Mouse (Mus musculus) right cerebral cortex, postnatal 14 days (tissue): Measurements from ENCODE around the gene Arel1.

Experiments
- DNase-seq: peaks from one replicate; pipeline ENCODE4 v3.0.0; 2022

Arel1 gene

GRCm38 (mm10) chr12:84904399-84904798 is 66.3 kb downstream of the Arel1 start:
- no peak for DNase-seq

- DNase-seq, result no peak
Measured at GRCm38 (mm10) chr12:84900317-84900716, 70.4 kb downstream of the Arel1 start.

DNA sequence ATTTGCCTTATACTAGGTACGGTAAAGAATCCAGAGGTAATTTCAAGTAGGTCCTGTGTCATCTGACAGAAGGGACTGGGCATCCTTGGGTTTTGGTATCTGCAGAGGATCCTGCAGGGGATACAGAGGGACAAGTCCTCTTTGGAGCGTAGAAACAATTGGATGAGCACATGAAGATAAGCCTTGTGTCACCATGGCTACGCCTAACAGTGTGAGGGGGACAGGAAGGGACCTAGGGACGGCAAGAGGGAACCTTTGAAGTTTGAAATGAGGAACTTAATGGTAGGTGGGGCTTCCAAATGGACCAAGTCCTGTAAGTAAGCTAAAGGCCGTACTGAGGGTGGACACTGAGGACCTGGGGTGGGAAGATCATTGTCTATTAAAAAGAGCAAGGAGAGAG is 73.4 kb downstream of the Arel1 start:
- no peak for DNase-seq

DNA sequence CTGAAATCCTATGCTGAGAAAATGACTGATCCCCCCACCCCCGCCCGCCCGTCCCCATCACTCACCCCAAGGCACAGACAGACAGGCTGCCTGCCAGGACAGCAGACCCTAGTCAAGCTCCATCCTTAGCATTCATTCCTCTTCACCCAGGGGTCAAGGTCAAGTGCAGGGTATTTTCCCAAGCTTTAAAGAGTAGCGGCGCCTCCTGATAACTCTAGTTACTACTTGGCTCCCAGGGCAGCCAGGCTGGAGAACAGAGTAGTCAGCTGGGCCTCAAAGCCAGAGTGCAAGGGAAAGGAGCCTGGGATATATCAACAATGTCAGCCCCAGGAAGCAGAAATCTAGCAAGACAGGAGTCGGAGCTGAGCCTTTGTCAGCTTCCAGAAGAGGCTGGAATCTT is 74.5 kb downstream of the Arel1 start:
- no peak for DNase-seq

DNA sequence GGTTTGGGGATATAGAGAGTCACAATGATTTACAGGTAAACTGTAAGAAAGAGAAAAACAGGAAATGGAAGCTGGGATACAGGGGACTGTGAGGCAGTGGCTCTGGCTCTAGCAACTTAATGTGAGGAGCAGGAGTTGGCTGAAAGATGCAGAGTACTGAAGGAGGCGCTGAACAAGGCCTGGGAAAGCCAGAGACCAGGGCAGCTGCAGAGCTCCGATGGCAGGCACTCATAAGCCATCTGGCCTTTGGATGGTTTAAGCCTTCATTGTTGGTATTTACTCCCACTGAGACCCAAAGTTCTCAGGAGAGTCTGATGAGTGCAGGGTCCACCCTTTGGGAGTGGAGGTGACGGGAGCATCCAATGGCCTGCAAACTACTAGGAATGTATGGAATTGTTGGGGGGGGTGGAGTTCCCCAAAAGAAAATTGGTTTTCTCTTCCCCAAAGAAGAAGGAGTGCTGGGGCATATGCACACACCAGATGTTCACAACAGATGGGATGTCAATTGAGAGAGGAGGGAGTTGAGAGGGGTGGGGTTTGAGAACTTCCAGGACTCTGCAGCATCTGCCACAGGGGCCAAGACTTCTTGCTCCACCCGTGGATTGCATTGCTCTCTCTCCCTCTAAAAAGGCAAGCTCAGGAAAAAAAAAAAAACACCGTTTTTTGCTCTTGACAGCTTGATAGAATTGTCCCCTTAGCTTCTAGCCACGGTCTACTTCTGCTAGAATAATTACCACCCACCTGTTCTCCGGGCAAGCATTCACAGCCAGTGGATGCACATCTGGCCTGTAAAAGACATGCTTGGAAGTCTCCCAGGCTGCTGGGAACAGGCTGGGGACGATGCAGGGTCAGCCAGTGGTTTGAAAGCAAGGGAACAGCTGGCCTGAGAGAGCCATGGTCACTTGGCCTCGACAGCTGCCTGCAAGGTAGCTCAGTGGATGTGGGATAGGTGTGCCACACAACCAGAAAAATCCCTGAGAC is 76.8 kb downstream of the Arel1 start:
- DNase-seq, result no peak

DNA sequence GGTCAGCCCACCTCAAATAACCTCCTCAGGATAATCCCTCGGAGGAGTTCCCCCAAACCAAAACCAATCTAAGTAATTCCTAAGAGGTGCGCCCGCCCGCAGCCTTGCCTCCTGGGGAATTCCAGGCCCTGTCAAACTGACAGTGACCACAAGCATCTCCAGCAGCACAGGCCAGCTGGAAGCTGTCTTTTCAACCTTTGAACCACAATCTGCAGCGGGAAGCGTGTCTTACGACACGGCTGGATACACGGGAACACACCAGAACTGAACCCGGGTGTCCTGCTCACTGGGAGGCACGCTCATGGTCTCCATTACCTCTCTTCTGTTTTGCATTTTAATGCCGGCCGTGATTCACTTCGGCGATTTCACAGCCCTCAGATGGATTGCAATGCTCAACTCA is 80.4 kb downstream of the Arel1 start:
- DNase-seq, result no peak

GRCm38 (mm10) chr12:84885107-84885876 is 85.4 kb downstream of the Arel1 start:
- DNase-seq, result no peak

DNA sequence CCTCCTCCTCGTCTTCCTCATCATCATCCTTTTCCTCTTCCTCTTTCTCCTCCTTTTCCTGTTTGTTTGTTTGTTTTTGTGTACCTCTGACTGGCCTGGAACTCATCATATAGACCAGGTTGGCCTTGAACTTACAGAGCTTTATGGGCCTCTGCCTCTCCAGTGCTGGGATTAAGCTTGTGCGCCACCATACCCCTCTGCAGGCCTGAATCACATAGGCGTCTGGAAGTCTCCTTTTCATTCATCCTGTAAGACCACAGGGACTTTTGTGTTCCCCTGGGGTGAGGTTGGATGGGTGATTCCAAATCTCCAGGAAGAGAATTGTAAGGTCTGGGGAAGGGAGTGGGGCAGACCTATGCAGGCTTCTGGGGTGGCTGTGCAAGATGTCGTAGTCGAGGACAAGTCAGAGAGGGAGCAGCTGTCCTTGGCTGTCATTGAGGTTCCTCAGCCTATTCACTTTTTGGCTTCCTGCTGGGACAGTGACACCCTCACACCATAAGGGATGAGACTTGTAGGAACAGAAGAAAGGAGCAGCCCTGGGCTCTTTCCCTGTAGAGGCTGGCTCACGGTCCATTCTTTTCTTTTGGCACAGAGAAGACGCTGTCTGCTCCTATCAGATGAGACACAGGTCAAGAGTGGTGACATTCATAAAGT is 86.2 kb downstream of the Arel1 start:
- no peak for DNase-seq

DNA sequence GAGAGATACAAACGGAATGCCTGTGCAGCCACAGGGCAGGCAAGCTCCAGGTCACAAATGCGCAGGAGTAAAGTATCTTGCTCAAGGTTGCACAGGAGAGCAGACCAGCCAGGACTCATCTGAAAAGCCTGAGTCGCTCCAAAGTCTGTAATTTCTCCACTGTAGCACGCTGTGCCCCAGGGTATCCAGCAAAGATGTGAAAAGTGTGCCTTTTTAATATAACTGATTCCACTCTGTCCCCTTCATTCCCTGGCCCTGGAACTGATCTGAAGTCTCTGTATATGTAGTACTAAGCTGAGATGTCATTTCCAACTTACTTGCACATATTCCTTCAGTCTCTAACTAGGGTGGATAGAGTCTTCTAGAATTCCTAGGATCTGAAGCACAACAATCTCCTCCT is 87.9 kb downstream of the Arel1 start:
- DNase-seq, result no peak

DNA sequence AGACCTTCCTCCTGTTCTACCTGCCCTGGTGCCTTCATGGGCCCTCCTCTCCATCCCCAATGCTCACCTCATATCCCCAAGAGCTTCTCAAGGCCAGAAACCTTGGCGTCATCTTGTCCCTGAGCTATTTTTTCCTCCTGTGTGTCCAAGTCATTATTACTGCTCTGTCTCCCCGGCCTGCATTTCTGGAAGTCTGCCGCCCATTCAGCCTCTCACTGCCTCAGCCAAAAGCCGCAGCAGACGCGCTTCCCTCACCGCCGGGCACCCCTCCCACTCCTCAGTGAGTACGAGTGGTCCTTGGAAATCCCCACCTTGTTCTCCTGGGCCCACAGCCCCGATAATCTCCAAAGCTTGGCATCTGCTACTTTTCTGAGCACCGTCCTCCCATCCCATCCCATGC is 90.6 kb downstream of the Arel1 start:
- DNase-seq, result no peak

DNA sequence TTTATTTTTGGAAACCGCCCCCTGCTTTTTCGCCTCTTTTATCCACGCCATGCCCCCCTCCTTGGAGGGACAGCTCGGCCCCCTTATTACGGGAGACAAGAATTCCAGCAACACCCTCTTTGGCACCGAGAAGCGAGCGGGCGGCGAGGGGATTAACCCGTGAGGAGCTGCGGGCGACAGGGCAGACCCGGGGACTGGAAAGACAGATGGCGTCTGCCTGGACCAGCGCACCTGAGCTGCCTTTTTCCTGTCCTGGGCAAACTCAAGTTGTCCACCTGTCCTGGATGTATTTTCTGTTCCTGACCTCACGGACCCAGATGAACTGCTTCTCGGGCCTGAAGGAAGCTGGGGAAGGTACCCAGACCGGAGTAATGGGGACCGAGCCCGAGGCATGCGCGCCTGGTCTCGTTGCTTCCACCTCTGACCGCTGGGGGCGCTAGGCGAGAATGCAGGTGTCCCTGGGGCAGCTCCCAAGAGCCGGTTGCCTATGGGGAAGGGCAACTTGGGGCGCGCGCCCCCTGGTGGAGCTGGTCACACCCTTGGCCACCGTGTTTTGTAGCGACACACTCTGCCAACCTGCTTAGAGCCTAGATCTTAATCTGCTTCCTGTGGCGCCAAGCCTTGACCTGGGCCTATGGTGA is 94.1 kb downstream of the Arel1 start, which contains the start of gene Ltbp2:
TSS of gene Ltbp2 (minus strand) at position 52 of the 641 bp plus-strand sequence.
- peak; percentile 86 for DNase-seq

DNA sequence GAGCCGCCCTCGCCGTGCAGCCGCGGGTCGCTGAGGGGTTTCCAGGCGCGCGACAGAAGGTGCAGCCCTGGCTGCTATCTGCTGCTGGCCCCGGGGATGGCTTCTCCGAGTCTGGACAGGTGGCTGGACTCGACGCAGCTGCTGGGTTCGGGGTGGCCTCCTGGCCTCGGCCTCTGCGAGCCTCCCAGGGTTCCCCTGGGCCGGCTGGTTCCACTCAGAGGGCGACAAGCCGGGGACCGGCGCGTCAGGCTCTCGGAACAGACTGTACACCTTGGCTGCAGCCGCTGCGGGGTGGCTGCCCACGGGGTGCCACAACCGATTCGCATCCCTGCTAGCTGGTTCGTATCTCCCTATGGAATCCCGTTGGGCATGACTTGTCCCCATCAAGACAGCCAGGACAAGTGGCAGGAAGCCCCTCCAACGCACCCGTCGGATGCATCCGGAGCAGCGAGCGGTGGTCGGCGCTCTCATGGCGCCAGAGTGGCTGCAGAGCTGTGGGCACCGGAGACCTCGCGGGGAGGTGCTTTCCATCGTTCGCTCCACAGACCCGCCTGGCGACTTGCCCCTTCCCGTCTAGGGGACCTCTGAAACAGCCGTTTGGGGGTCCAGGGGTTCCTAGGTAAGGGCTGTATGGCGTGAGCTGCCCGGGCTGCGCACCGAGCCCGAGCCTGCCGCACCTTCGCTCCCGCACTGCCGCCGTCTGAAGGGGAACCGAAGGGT is 94.8 kb downstream of the Arel1 start:
- DNase-seq, result no peak

DNA sequence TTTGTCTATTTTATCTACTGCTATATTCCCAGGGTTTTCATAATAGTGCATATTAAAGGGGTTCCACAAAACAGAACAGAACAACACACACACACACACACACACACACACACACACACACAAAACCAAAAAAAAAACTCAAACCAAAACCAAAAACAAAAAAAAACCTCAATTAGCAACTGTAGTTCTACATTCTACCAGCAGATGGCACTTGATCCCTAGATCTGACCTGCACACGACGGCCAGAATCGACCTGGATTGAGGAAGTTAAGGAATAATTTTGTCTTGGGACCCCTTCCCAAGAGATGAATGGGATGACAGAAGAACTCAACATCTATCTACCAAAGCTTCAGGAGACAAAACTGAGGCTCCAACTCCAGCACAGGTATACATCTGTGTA is 97.3 kb downstream of the Arel1 start:
- no peak for DNase-seq

- DNase-seq, result no peak
Measured at GRCm38 (mm10) chr12:84872310-84872709, 98.4 kb downstream of the Arel1 start.
